Mouse (Mus musculus): ENCODE results near the gene Asb11.

The Asb11 gene

DNA sequence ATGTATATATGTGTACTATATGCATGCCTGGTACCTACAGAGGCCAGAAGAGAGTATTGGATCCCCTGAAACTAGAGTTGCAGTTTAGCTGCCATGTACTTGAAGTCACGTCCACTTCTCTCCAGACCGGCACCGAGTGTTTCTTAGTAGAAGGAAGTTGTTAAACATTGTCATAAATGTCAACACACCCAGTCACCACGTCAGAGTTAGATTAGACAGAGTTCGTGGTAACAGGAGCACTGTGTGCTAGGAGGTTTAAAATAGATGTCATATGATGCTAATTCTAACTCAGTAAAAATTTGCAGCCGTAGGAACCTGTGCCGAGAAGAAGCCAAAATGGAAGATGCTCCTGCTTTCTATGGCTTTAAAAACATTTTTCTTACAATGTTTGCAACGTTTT lies at the start of gene Asb11:
Asb11 (plus strand) TSS at position 286 of the 400 bp plus-strand sequence.
- DNase-seq (ENCODE audit: low spot score) = no peak

DNA sequence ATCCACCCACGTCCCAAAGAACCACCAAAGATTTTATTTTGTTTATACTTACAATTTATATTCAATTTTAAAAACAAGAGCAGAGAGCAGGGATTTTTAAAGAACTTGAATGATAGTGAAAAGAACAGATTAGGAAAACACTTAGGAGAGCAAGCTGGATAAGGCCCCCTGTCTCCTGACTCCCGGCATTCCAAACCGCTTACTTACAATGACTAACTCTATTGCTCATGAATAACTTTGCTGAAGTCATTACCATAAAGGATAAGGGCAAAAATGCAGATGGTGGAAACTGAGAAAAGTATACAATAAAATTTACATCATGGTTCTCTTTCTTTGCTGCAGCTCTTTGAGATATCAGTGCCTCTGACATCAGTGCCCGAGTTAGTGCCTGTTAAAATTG lies 42.7 kb upstream of the Asb11 start:
- DNase-seq (ENCODE audit: low spot score) = no peak

DNA sequence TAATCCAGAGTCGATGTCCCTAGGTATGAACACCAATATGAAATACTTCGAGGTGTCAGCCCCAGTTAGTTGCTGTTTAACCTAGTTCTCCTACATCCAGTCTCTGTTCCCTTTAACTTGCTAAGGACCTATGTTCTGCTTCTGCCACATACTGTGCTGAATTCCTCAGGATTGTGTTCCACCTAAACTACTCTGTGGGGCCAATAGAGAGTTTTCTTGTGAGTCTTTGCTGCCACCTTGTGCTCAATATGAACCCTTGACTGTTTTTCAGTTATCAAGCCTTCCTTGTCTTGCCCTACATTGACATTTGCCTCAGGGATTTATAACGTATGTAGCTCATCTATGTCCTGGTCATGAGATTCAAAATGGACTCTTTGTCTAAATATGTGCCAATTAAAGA lies 38.3 kb upstream of the Asb11 start:
- DNase-seq (ENCODE audit: low spot score) = no peak

DNA sequence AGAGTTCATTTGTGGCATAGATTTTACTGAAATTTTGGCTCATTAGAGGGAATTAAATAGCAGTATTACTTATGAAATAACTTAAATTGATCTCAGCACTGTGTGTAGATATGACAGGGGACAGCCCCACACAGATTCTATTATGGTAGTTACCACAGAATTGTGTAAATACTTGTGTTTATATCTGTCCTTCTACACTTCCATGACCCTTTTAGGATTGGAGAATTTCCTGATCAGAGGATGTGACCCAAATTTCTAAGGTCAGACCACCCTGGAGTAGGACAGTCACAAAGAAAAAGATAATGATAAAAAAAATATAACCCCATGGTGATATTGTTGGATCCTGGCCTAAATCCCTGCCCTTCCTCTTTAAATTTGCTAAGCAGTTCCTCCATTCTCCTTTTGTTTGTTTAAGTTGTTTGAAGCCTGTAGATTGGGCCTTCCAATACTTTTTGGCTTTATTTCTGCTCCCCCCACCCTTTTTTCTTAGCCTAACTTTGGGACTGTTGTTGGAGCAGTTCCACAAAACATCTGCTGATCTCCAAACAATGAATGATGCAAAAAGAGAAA lies 31.6 kb upstream of the Asb11 start:
- DNase-seq (ENCODE audit: low spot score) = no peak

DNA sequence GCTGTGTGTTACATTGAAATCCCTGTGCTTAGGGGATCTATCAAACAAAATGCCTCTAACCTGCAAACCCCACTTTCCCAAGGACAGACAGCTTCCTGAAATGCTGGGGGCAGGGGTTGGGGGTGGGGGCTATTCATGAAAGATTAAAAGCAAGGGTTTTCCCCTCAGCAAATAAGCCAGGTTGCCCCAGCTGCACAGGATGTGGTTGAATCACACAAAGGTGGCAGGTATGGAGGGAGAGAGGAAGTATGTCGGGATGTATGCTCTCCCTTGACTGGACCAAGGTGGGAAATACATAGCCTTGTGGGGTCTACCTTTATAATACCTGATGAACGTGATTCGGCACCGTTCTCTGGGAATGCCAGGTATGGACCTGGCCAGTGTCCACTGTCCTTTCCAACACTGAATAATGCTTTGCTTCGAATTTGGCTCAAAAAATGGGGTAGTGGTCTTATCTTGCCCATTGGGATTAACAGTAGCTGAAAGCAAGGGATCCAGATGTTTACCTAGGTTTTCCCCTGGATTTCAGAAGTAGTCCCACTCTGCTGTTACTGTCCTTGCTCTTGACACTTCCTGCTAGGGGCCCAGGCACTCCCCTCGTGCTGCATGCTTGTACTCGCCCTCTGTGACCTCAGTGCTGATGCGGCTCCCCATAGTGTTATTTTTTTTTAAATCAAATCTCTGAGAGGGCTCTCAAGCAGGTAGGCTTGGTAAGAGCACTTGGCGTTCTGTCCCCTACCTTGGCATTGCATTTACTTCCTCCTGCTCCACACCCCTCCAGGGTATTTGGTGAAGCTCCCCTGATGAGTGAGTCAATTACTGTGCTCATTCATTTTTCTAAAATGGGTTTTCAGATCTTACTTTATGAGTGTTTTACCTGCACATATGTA lies 30.4 kb upstream of the Asb11 start:
- no peak for DNase-seq (ENCODE audit: low spot score)

DNA sequence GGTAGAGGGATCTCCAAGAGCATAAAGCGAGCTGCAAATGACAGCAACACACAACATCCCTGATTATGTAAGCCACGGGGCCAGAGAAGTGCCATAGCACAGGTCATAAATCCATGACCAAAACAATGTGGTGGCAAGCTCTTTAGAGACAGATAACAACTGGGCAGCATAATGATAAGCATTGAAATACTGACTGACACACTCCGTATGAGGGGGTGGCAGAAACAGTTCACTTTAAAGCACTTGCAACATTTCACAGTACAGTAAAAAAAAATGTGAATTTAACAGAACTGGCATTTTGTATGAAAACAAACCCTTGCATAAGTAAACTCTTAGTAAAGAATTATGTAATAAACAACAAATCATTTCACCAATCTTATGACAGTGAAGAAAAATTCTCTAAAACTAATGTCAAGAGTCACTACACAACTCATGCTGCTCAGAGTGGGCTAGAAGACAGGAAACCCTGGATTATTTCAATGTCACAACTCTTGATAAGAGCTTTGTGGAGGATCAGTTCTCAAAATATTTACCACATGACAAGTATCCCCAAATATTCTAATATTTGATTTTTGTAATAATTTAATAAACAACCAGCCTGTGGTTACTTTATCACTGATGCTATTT lies 28.4 kb upstream of the Asb11 start:
- no peak for DNase-seq (ENCODE audit: low spot score)

DNA sequence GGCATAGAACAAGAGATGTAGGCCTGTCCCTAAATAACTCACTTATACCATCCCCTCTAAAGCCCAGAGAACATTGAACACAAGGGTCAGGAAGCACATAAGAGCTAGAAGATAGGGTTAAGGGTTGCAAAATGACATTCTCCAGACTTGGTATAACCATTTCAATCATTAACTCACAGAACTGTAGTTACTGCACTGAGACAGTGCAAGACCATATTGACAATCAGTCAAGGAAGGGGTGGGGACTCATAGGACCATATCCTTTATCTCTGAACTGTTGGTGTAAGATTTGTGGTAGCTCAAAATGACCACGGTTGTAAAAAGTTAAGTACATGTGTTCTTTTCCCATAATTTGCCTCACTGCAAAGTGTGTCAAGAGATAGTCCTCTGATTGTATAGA lies 26.2 kb upstream of the Asb11 start:
- no peak for DNase-seq (ENCODE audit: low spot score)

DNA sequence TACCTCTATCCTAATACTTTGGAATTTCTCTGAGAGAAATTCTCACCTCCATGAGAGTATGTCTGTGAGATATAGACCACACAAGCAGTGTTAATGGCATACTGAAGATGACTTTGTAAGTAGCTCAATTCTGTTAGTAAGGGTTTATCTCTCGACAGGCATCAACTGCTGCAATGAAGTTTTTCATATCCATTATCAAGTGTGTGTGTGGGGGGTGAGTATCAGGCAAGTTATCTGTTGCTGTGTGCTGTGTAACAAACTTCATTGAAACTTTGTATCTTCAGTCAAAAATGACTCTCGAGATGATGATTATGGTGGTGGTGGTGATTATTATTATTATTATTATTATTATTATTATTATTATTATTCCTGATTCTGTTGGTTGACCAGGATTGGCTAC lies 20.0 kb upstream of the Asb11 start:
- DNase-seq (ENCODE audit: low spot score) = no peak

DNA sequence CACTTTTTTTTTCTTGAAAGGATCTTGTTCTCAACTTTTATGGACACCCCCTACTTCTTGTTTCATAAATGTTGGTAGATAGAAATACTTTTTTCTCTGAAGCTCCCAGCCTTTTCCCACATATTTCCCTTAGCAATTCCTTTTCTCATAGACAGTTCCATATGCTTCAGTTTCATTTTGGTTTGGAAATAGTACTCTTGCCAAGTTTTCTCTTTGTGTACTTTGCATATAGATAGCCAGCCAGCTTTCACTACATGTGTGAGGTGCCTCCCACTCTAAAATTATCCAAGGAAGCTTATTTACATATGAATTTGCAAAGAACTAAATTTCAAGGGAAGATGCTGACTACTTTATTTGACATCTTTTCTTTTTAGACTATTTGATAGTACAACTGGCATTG lies 18.8 kb upstream of the Asb11 start:
- DNase-seq (ENCODE audit: low spot score) = no peak

DNA sequence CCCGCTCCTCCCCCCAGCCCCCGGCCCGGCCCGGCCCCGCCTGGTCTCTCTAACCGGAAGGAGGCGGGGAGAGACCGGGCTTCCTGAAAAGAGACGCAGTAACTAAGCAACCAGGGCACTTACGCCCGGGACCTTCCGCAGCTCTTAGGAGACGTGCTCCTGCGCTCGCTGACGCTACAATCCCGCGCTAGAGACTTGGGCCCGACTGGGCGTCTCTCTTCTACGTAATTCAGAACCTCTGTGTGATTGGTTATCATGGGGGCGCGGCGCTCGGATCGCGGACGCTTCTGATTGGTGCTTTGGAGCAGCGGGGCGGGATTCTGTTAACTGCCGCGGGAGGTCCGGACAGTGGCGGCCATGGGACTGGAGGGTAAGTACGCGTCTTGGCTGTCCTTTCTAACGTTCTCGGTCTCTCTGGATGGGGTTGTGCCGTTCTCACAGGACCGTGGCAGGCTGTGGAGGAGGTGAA lies 17.3 kb upstream of the Asb11 start, which contains the start of gene Piga:
Piga (plus strand) TSS at position 317 of the 469 bp plus-strand sequence.
- DNase-seq (ENCODE audit: low spot score) = peak; percentile 90

DNA sequence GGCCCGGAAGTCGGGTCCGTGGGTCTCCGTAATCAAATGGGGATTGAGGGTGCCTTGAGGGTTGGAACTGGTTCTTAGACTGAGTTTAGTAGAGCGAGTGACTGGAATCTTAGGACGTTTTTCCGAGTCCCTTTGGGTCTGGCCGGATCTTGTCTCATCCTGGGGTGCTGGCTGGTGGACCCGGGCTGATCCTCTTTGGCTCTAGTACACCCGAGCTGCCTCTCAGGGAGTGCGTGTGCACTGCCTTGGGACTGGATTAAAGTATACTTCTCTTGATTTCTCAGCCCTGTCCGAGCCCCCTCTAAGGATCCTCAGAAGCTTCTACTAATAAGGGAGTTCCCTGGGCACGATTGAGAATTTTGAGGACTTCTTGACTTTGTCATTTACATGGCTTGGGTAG lies 16.8 kb upstream of the Asb11 start:
- DNase-seq (ENCODE audit: low spot score) = no peak

DNA sequence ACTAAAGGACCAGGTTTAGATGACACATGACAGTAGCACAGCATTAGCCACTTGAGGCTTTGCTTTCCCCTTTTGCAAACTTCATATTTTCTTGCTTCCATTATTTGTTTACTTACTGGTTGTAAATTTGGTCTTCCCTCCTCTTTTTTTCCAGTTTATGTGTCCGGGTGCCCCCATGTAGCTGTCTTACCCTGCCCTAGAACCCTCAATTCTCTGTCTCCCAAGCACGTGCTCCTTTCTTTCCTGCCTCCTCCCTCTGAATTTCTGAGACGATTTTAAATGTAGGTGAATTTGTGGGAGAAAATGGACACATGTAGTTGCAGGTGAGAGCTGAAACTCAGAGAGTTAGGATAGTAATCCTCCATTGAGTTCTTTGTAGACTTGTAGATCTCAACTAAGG lies 16.3 kb upstream of the Asb11 start:
- DNase-seq (ENCODE audit: low spot score) = no peak

DNA sequence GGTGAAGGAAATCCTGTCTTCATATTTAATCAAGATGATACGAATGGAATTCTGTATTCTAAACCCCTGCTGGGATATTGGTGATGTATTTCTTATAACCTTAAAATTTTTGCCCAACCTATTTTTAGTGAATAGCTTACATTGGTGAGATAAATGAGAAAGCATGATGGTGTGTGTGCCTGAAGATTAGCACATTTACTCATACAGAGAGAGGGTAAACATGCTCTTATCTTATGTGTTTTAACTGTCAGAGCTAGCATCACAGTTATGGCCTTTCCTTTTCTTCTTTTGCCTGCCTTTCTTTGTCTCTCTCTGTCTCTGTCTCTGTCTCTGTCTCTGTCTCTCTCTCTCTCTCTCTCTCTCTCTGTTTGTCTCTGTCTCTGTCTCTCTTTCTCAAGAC lies 12.0 kb upstream of the Asb11 start:
- no peak for DNase-seq (ENCODE audit: low spot score)

DNA sequence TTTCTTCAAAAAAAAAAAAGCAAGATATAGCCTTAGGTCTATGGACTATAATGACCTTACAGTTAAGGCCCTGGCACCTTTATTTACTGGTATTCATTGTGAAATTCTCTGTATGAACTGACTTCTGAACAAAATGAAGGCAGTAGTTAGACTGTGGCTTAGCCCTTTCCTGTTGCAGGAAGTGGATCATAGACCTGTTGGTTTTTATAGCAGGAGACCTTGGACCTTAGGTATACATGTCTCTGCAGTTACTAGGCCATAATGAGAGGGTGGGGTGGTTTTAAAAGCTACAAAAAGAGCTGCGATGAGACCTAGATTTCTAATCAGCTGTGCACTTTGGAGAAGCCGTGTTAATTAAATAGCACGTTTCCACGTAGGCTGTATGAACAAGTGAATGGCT lies 9.5 kb upstream of the Asb11 start:
- no peak for DNase-seq (ENCODE audit: low spot score)

DNA sequence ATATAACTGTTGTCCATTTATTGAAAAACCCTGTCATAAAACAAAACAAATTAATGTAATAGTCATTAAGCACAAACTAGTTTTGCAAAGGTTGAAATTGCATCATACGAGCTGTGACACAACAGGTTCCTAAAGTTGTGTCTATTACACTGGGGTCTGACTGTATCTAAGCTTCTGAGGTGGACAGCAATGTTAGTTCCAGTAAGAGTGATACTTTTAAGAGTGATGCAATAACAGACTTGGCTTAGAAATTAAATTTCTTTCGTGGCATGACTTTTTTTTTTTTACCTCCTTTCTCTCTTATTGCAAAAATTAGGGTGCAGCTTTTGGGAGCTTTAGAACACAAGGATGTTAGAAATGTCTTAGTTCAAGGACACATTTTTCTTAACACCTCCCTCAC lies 8.6 kb upstream of the Asb11 start:
- DNase-seq (ENCODE audit: low spot score) = no peak

DNA sequence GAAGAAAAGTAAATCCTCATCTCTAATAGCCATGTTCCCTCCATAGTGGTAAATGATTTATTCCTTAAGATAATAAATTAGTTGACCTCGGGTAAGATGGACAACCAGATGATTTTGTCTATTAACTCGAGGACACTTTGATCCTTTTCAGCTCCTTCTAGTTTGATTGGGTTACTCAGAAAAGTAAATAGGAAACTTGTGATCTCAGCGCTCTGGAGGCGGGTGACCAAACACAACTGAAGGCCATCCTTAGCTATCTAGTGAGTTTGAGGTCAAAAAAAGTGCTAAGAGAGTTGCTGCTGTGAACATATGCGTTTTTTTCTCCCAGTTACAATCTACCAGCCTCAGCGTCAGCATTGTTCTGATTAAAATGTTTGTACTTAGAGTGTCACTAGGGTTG lies 6.2 kb upstream of the Asb11 start:
- no peak for DNase-seq (ENCODE audit: low spot score)

DNA sequence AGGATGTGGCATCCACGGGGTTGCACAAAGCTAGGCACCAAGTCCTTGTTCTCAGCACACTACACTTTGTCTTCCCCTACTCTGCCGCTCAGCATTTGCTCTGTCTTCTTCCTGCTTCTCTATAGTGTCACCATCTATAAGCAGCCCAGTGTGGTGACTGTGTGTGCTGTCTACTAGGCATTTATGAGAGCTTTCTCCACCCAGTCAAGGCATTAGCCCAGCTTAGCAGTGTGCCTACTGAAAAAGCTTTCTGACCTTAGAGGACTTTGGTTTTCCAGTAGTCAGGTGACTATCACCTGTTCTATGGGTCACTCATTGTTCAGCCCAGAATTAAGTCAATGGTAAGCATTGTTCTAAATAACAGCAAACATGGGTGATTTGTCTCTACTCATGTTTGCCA lies 5.7 kb upstream of the Asb11 start:
- DNase-seq (ENCODE audit: low spot score) = no peak

DNA sequence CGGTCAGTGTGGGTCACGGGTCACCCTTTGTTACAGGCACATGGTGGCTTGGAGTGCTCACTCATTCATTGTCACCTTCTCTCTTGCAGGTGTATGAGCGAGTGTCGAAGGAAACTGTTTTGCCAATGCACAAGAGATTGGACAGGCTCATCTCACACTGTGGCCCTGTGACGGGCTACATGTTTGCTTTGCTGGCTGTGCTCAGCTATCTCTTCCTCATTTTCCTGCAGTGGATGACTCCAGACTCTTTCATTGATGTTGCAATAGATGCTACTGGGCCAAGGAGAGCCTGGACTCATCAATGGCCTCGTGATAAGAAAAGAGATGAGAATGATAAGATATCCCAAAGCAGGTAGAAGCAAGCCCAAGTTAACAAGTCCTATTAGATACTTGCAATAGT lies 5.3 kb upstream of the Asb11 start:
- no peak for DNase-seq (ENCODE audit: low spot score)

DNA sequence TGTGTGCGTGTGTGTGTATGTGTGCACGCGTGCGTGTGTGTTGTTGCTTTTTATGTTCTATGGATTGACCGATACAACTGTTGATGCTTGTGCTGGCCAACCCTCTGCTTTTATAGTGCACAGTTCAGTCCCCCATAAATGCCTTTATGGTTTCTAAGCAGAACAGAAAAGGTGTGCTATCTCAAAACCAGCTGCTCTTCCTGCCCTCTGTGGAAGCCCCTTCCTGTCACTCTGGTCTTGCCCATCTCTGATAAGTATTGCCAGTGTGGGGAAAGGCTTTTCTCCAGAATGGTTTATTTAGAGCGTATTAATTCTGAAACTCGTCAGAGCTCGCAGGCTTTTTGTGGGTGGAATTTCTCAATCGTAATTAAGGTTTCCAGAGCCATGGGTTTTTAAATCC lies 4.1 kb upstream of the Asb11 start:
- no peak for DNase-seq (ENCODE audit: low spot score)

DNA sequence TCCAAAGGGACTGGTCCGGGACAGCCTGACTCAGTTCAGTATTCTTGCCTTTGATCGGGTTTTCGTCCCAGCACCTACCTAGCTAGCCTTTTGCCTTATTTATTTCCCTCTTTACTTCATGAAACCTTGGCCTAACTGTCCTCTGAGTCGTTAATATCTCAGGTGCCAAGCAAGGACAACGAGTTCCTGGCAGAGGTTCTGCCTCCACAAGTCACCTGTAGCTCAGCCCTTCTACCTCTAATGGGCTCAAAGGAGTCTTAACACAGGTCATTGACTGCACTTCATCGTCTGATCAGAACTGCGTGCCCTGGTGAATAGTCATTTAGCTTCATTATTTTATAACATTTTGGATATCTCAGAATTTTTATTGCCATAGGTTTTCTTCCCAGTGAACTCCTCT lies 2.7 kb downstream of the Asb11 start:
- DNase-seq (ENCODE audit: low spot score) = no peak

DNA sequence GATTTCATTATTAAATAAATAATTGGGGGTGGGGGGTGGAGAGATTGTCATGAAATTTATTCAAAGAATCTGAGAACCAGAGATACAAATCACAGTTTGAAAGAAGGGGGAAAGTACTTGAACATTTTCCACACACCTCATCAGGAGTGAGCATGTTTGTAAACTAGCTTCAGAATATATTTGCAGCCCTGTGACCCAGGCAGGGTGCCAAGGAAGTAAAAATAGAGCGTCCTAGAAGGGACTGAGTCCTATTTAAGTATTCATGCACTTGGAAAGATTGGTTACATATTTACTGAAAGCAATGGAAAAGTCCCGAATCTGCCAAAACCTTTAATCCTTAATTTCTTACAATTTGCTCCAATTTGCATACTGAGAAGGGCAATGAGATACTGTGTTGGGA lies 3.3 kb downstream of the Asb11 start:
- DNase-seq (ENCODE audit: low spot score) = no peak

DNA sequence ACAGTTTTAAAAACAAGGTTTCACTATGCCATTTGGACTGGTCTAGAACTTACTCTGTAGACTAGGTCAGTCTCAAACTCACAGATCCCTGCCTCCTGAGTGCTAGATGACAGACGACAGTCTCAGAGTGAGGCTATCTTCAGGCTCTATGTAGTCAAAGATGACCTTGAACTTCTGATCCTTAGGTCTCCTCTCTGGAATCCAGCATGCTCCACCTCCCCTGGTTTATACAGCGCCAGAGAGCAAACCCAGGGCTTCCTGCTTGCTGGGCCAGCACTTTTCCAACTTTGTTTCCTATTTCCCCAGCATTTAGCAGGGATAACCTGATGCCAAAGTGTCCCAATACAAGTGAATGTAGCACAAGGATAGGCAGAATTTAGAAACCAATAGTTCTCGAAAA lies 3.9 kb downstream of the Asb11 start:
- DNase-seq (ENCODE audit: low spot score) = no peak

DNA sequence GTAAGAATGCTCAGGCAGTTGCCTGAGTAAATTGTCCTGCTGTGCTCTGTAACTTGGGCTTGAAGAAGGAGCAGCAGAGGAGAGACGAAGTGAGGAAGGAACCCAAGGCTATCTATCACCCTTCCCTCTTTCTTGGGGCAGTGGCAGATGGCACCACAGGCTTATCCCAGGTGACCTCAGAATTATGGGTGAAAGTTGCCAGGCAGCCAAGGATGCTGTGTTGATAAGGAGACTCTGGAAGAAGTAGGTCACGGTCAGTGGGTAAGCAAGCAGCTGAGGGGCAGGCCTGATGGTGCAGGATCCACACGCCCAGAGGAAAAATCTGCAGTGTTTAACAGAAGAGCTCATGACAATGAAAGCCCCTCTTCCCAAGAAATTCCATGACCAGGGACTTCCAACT lies 4.5 kb downstream of the Asb11 start:
- no peak for DNase-seq (ENCODE audit: low spot score)
